In the genomic region with DNA sequence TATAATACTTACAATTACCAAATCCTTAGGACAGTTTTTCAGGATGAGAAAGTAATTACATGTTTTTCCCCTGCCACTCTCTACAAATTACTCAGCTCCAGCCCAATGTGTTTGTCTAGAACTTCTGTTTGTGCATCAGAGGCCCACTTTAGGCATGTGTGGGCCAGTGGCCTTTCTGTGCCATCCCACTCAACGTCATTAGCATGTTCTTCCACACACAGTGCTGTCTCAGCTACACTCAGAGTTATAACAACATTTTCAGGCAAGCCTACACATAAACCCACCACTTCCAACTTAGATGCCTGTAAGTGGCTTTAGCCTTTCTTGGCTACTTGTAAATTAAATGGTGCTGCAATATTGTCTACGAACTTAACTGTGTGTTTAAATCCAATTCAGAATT, we compare ENCODE assay signal across 20 mouse cellular contexts.
"Had no signal": no experiment of that assay in that cellular context is flagged by ENCODE, and none has a peak within 500 bp of the region (broad histone marks: within the 10 kb centered on the region; RNA-seq: fewer than 3 reads in every experiment).

No protein-coding gene starts in this region.

- DNase-seq: kidney, adult 11 months; kidney, adult 8-10 months; kidney, postnatal 10 days; kidney, postnatal 36 days; left cerebral cortex, postnatal 4 days; liver, postnatal 0 days; lung, embryonic 14.5 days; lung, postnatal 36 days; midbrain, embryonic 14.5 days; spleen, adult 18-20 months; thymus, adult 18-20 months; thymus, postnatal 36 days had no signal

- H3K4me3 ChIP-seq: kidney, embryonic 15.5 days; limb, embryonic 12.5 days; limb, embryonic 15.5 days; megakaryocyte, embryonic 14.5 days; midbrain, embryonic 10.5 days; stomach, embryonic 15.5 days had no signal

- ATAC-seq: liver, postnatal 0 days; lung, postnatal 0 days had no signal

- H3K27ac ChIP-seq: kidney, embryonic 15.5 days; limb, embryonic 12.5 days; limb, embryonic 15.5 days; liver, embryonic 14.5 days; midbrain, embryonic 10.5 days; stomach, embryonic 15.5 days had no signal
